Mouse (Mus musculus): ENCODE results near the gene Arg2. TPM values are rescaled to one million over a fixed set of nuclear protein-coding genes. Genes with fewer than 3 reads are reported as not detected.

The Arg2 gene
- polyA plus RNA-seq, 1 experiment: 14.9 TPM

GRCm38 (mm10) chr12:79139417-79139816 lies 8.8 kb downstream of the Arg2 start:
- no peak overlapping the region for H3K27ac ChIP-seq (ENCODE audit: control insufficient read depth, insufficient read depth, low read depth, low read length, poor library complexity)
- WGBS: 48% methylated on average over 1 of the region's 1 CpGs
- TF ChIP-seq CTCF (IDR thresholded peaks at IDR 0.05; ENCODE audit: control insufficient read depth, insufficient read depth, low read length): no peak
- no peak for TF ChIP-seq POLR2A (IDR thresholded peaks at IDR 0.05; ENCODE audit: borderline replicate concordance, control insufficient read depth, low read depth, low read length)
- no peak overlapping the region for H3K4me3 ChIP-seq (replicated peaks; ENCODE audit: control insufficient read depth, low read depth, low read length)
- H3K4me1 ChIP-seq (ENCODE audit: control insufficient read depth, insufficient read depth, low read length): peaks cover 3% of the 10 kb centered on the region; the same call in 1 of the 2 replicates

GRCm38 (mm10) chr12:79140811-79141210 lies 10.2 kb downstream of the Arg2 start:
- TF ChIP-seq CTCF (IDR thresholded peaks at IDR 0.05; ENCODE audit: control insufficient read depth, insufficient read depth, low read length) (no peak), POLR2A (IDR thresholded peaks at IDR 0.05; ENCODE audit: borderline replicate concordance, control insufficient read depth, low read depth, low read length) (no peak)
- Histone ChIP-seq H3K27ac (ENCODE audit: control insufficient read depth, insufficient read depth, low read depth, low read length, poor library complexity) (no peak overlapping the region), H3K4me3 (replicated peaks; ENCODE audit: control insufficient read depth, low read depth, low read length) (no peak overlapping the region), H3K4me1 (ENCODE audit: control insufficient read depth, insufficient read depth, low read length) (peaks cover 3% of the 10 kb centered on the region; the same call in 1 of the 2 replicates)
- WGBS: 48% methylated on average over 2 of the region's 2 CpGs

GRCm38 (mm10) chr12:79141384-79141783 lies 10.8 kb downstream of the Arg2 start:
- H3K27ac ChIP-seq (ENCODE audit: control insufficient read depth, insufficient read depth, low read depth, low read length, poor library complexity): no peak overlapping the region
- TF ChIP-seq POLR2A (IDR thresholded peaks at IDR 0.05; ENCODE audit: borderline replicate concordance, control insufficient read depth, low read depth, low read length): no peak
- no peak for TF ChIP-seq CTCF (IDR thresholded peaks at IDR 0.05; ENCODE audit: control insufficient read depth, insufficient read depth, low read length)
- no peak overlapping the region for H3K4me3 ChIP-seq (replicated peaks; ENCODE audit: control insufficient read depth, low read depth, low read length)
- peaks cover 3% of the 10 kb centered on the region; the same call in 1 of the 2 replicates for H3K4me1 ChIP-seq (ENCODE audit: control insufficient read depth, insufficient read depth, low read length)

- 94% methylated on average over 6 of the region's 6 CpGs for WGBS
- H3K4me1 ChIP-seq (ENCODE audit: control insufficient read depth, insufficient read depth, low read length): no peaks in the 10 kb centered on the region
- H3K27ac ChIP-seq (ENCODE audit: control insufficient read depth, insufficient read depth, low read depth, low read length, poor library complexity): no peak overlapping the region
- TF ChIP-seq POLR2A (IDR thresholded peaks at IDR 0.05; ENCODE audit: borderline replicate concordance, control insufficient read depth, low read depth, low read length) (no peak), CTCF (IDR thresholded peaks at IDR 0.05; ENCODE audit: control insufficient read depth, insufficient read depth, low read length) (no peak)
- no peak overlapping the region for H3K4me3 ChIP-seq (replicated peaks; ENCODE audit: control insufficient read depth, low read depth, low read length)
Measured at GRCm38 (mm10) chr12:79149653-79150052, 19.1 kb downstream of the Arg2 start.

- Histone ChIP-seq H3K4me1 (ENCODE audit: control insufficient read depth, insufficient read depth, low read length) (no peaks in the 10 kb centered on the region), H3K4me3 (replicated peaks; ENCODE audit: control insufficient read depth, low read depth, low read length) (no peak overlapping the region), H3K27ac (ENCODE audit: control insufficient read depth, insufficient read depth, low read depth, low read length, poor library complexity) (no peak overlapping the region)
- TF ChIP-seq CTCF (IDR thresholded peaks at IDR 0.05; ENCODE audit: control insufficient read depth, insufficient read depth, low read length) (no peak), POLR2A (IDR thresholded peaks at IDR 0.05; ENCODE audit: borderline replicate concordance, control insufficient read depth, low read depth, low read length) (no peak)
- WGBS: 86% methylated on average over 3 of the region's 3 CpGs
Measured at GRCm38 (mm10) chr12:79162876-79163275, 32.3 kb downstream of the Arg2 start.

- Histone ChIP-seq H3K4me1 (ENCODE audit: control insufficient read depth, insufficient read depth, low read length) (no peaks in the 10 kb centered on the region; the same call in 1 of the 2 replicates), H3K27ac (ENCODE audit: control insufficient read depth, insufficient read depth, low read depth, low read length, poor library complexity) (no peak overlapping the region), H3K4me3 (replicated peaks; ENCODE audit: control insufficient read depth, low read depth, low read length) (no peak overlapping the region)
- TF ChIP-seq CTCF (IDR thresholded peaks at IDR 0.05; ENCODE audit: control insufficient read depth, insufficient read depth, low read length) (no peak), POLR2A (IDR thresholded peaks at IDR 0.05; ENCODE audit: borderline replicate concordance, control insufficient read depth, low read depth, low read length) (no peak)
Measured at GRCm38 (mm10) chr12:79169173-79169572, 38.6 kb downstream of the Arg2 start.

- 83% methylated on average over 3 of the region's 3 CpGs for WGBS
- Histone ChIP-seq H3K27ac (ENCODE audit: control insufficient read depth, insufficient read depth, low read depth, low read length, poor library complexity) (no peak overlapping the region), H3K4me1 (ENCODE audit: control insufficient read depth, insufficient read depth, low read length) (no peaks in the 10 kb centered on the region; the same call in 1 of the 2 replicates), H3K4me3 (replicated peaks; ENCODE audit: control insufficient read depth, low read depth, low read length) (no peak overlapping the region)
- TF ChIP-seq CTCF (IDR thresholded peaks at IDR 0.05; ENCODE audit: control insufficient read depth, insufficient read depth, low read length): no peak
- TF ChIP-seq POLR2A (IDR thresholded peaks at IDR 0.05; ENCODE audit: borderline replicate concordance, control insufficient read depth, low read depth, low read length): no peak
Measured at GRCm38 (mm10) chr12:79170421-79170820, 39.8 kb downstream of the Arg2 start.

GRCm38 (mm10) chr12:79171269-79171995 lies 40.9 kb downstream of the Arg2 start:
- WGBS: 24% methylated on average over 12 of the region's 12 CpGs
- no peaks in the 10 kb centered on the region; the same call in 1 of the 2 replicates for H3K4me1 ChIP-seq (ENCODE audit: control insufficient read depth, insufficient read depth, low read length)
- TF ChIP-seq CTCF (IDR thresholded peaks at IDR 0.05; ENCODE audit: control insufficient read depth, insufficient read depth, low read length): no peak
- TF ChIP-seq POLR2A (IDR thresholded peaks at IDR 0.05; ENCODE audit: borderline replicate concordance, control insufficient read depth, low read depth, low read length): no peak
- H3K27ac ChIP-seq (ENCODE audit: control insufficient read depth, insufficient read depth, low read depth, low read length, poor library complexity): peak overlapping the region; percentile 98
- H3K4me3 ChIP-seq (replicated peaks; ENCODE audit: control insufficient read depth, low read depth, low read length): peak overlapping the region; percentile 87
